Mouse (Mus musculus) cerebellum, adult 9-10 months (tissue): Measurements from ENCODE around the gene Olfr1276.

ENCODE experiments used
- DNase-seq: peaks from one replicate; pipeline ENCODE4 v3.0.0; 2022

The Olfr1276 gene

GRCm38 (mm10) chr2:111254216-111254615 is at the start of gene Olfr1276:
TSS of gene Olfr1276 (plus strand) at chr2:111254516.
- no peak for DNase-seq

- DNase-seq: no peak
Observed at GRCm38 (mm10) chr2:111229502-111229901, 24.8 kb upstream of the Olfr1276 start, which contains the start of gene 4930430A15Rik. TSS of gene 4930430A15Rik (minus strand) at chr2:111229602.

- DNase-seq: no peak
Observed at GRCm38 (mm10) chr2:111235186-111235585, 19.1 kb upstream of the Olfr1276 start, which contains the start of gene Olfr1275. TSS of gene Olfr1275 (minus strand) at chr2:111235286.

- no peak for DNase-seq
Observed at GRCm38 (mm10) chr2:111274006-111274405, 19.7 kb downstream of the Olfr1276 start, which contains the start of gene Olfr1277. TSS of gene Olfr1277 (minus strand) at chr2:111274106.

GRCm38 (mm10) chr2:111289836-111290235 is 35.5 kb downstream of the Olfr1276 start, which contains the start of gene Olfr1278:
TSS of gene Olfr1278 (plus strand) at chr2:111290136.
- no peak for DNase-seq

- no peak for DNase-seq
Observed at GRCm38 (mm10) chr2:111298541-111298940, 44.2 kb downstream of the Olfr1276 start.

- DNase-seq: no peak
Observed at GRCm38 (mm10) chr2:111300374-111300773, 46.1 kb downstream of the Olfr1276 start, which contains the start of gene Olfr1279. TSS of gene Olfr1279 (plus strand) at chr2:111300635.
